Mouse (Mus musculus) stomach, embryonic 15.5 days (tissue): ENCODE data around the gene Ckap2l. TPM values are rescaled to one million over a fixed set of nuclear protein-coding genes. Genes with fewer than 3 reads are reported as not detected.
A peak's percentile ranks its signal among the peaks of the same experiment; 100 is the strongest.

Source experiments
- ATAC-seq: fragments of 200-750 bp; cut with Nextera tagmentation; 2 replicates; pipeline ENCODE4 v1.8.0; 2017; ENCODE audit warnings: low read depth, moderate number of reproducible peaks, moderate TSS enrichment; ENCODE audit not compliant: insufficient read depth, low FRiP score
- H3K27ac ChIP-seq: fragments of 300-500 bp; sonication (generic); 2 replicates; pipeline ENCODE4 v1.5.1; 2015; ENCODE audit warnings: mild to moderate bottlenecking, inconsistent platforms
- H3K27me3 ChIP-seq: fragments of 300-500 bp; sonication (generic); replicated peaks from 2 replicates; pipeline ENCODE4 v1.6.1; 2015; ENCODE audit warnings: inconsistent platforms
- H3K36me3 ChIP-seq: fragments of 300-500 bp; sonication (generic); 2 replicates; pipeline ENCODE4 v1.6.1; 2015; ENCODE audit warnings: inconsistent platforms
- H3K4me1 ChIP-seq: fragments of 300-500 bp; sonication (generic); 2 replicates; pipeline ENCODE4 v1.6.1; 2015; ENCODE audit warnings: inconsistent platforms
- H3K4me2 ChIP-seq: fragments of 300-500 bp; sonication (generic); 2 replicates; pipeline ENCODE4 v1.6.1; 2015; ENCODE audit warnings: mild to moderate bottlenecking, inconsistent platforms
- H3K4me3 ChIP-seq: fragments of 300-500 bp; sonication (generic); replicated peaks from 2 replicates; pipeline ENCODE4 v1.5.1; 2015; ENCODE audit warnings: inconsistent platforms
- H3K9ac ChIP-seq: fragments of 300-500 bp; sonication (generic); 2 replicates; pipeline ENCODE4 v1.6.1; 2015; ENCODE audit warnings: inconsistent platforms
- H3K9me3 ChIP-seq: fragments of 300-500 bp; sonication (generic); 2 replicates; pipeline ENCODE4 v1.6.1; 2016; ENCODE audit warnings: inconsistent platforms
- WGBS: fragments of 180-500 bp; shearing (Covaris S2); methylation state at CpG from one replicate; pipeline ENCODE4 v1.1.7; 2015; 5-methylcytosine and 5-hydroxymethylcytosine counted together
- polyA plus RNA-seq: library from polyadenylated mRNA; unstranded; fragments of >200 nt; fragmentation: Nextera tagmentation; extraction: Ambion mirVana; gene quantifications from 2 replicates; pipeline ENCODE4 v1.2.1, GENCODE M21; 2015

The Ckap2l gene
- polyA plus RNA-seq, result 32.7 and 35.4 TPM in 2 replicates

GRCm38 (mm10) chr2:129296671-129297588 is at the start of gene Ckap2l:
Ckap2l (minus strand) TSS chr2:129297212.
- peak within 1 kb of the TSS; percentile 71 for H3K4me3 ChIP-seq

GRCm38 (mm10) chr2:129338138-129338621 is 41.2 kb upstream of the Ckap2l start:
- no peak for ATAC-seq
- Histone ChIP-seq H3K27me3 (no peaks in the 10 kb centered on the region), H3K27ac (no peak overlapping the region), H3K4me3 (no peak overlapping the region), H3K36me3 (no peaks in the 10 kb centered on the region), H3K9ac (no peak overlapping the region), H3K9me3 (no peaks in the 10 kb centered on the region), H3K4me1 (0 out of 2 replicates have a peak, but pooled peaks cover 3% of the 10 kb centered on the region), H3K4me2 (no peak overlapping the region)
- WGBS, result 72% methylated on average over 6 of the region's 6 CpGs

More at GRCm38 (mm10) chr2:129296671-129297588, at the start of gene Ckap2l:
- H3K27ac ChIP-seq, result peak within 1 kb of the TSS; percentile 89
- peak within 1 kb of the TSS; percentile 60 for H3K9ac ChIP-seq
- H3K4me2 ChIP-seq, result peak within 1 kb of the TSS; percentile 72
- H3K9me3 ChIP-seq, result no peaks in the 10 kb centered on the region
- no peaks in the 10 kb centered on the region for H3K27me3 ChIP-seq
- H3K4me1 ChIP-seq, result peaks cover 15% of the 10 kb centered on the region
- ATAC-seq, result peak; percentile 100
- WGBS, result under 1% methylated on average over 50 of the region's 50 CpGs
- H3K36me3 ChIP-seq, result peaks cover 4% of the 10 kb centered on the region; the same call in 1 of the 2 replicates

- Histone ChIP-seq H3K4me3 (no peak overlapping the region), H3K36me3 (no peaks in the 10 kb centered on the region), H3K9me3 (no peaks in the 10 kb centered on the region), H3K9ac (no peak overlapping the region), H3K27me3 (no peaks in the 10 kb centered on the region), H3K27ac (no peak overlapping the region), H3K4me1 (0 out of 2 replicates have a peak, but pooled peaks cover 3% of the 10 kb centered on the region), H3K4me2 (no peak overlapping the region)
- no peak for ATAC-seq
- WGBS, result 49% methylated on average over 4 of the region's 4 CpGs
Measured at GRCm38 (mm10) chr2:129333471-129333870, 36.5 kb upstream of the Ckap2l start.

GRCm38 (mm10) chr2:129330540-129330939 is 33.5 kb upstream of the Ckap2l start:
- Histone ChIP-seq H3K27me3 (no peaks in the 10 kb centered on the region), H3K36me3 (no peaks in the 10 kb centered on the region), H3K27ac (no peak overlapping the region), H3K4me3 (no peak overlapping the region), H3K4me2 (no peak overlapping the region), H3K9me3 (no peaks in the 10 kb centered on the region), H3K9ac (no peak overlapping the region), H3K4me1 (0 out of 2 replicates have a peak, but pooled peaks cover 3% of the 10 kb centered on the region)
- no peak for ATAC-seq
- WGBS, result 76% methylated on average over 13 of the region's 13 CpGs

GRCm38 (mm10) chr2:129330024-129330423 is 33.0 kb upstream of the Ckap2l start:
- Histone ChIP-seq H3K9me3 (no peaks in the 10 kb centered on the region), H3K9ac (no peak overlapping the region), H3K4me1 (0 out of 2 replicates have a peak, but pooled peaks cover 3% of the 10 kb centered on the region), H3K27ac (no peak overlapping the region), H3K4me2 (no peak overlapping the region), H3K4me3 (no peak overlapping the region), H3K36me3 (no peaks in the 10 kb centered on the region), H3K27me3 (no peaks in the 10 kb centered on the region)
- ATAC-seq, result no peak
- 66% methylated on average over 7 of the region's 7 CpGs for WGBS

GRCm38 (mm10) chr2:129328238-129328637 is 31.2 kb upstream of the Ckap2l start:
- Histone ChIP-seq H3K9me3 (no peaks in the 10 kb centered on the region), H3K27ac (no peak overlapping the region), H3K4me1 (no peaks in the 10 kb centered on the region), H3K27me3 (no peaks in the 10 kb centered on the region), H3K36me3 (no peaks in the 10 kb centered on the region), H3K4me3 (no peak overlapping the region), H3K4me2 (no peak overlapping the region), H3K9ac (no peak overlapping the region)
- WGBS, result 87% methylated on average over 4 of the region's 4 CpGs
- no peak for ATAC-seq

GRCm38 (mm10) chr2:129324216-129324615 is 27.2 kb upstream of the Ckap2l start:
- no peaks in the 10 kb centered on the region for H3K27me3 ChIP-seq
- H3K9ac ChIP-seq, result no peak overlapping the region
- H3K4me1 ChIP-seq, result no peaks in the 10 kb centered on the region
- ATAC-seq, result no peak
- no peak overlapping the region for H3K4me2 ChIP-seq
- no peaks in the 10 kb centered on the region for H3K9me3 ChIP-seq
- H3K4me3 ChIP-seq, result no peak overlapping the region
- no peak overlapping the region for H3K27ac ChIP-seq
- 75% methylated on average over 3 of the region's 3 CpGs for WGBS
- H3K36me3 ChIP-seq, result no peaks in the 10 kb centered on the region

- Histone ChIP-seq H3K9ac (no peak overlapping the region), H3K4me1 (no peaks in the 10 kb centered on the region), H3K9me3 (no peaks in the 10 kb centered on the region), H3K4me3 (no peak overlapping the region), H3K27me3 (no peaks in the 10 kb centered on the region), H3K4me2 (no peak overlapping the region), H3K36me3 (no peaks in the 10 kb centered on the region), H3K27ac (no peak overlapping the region)
- 57% methylated on average over 1 of the region's 1 CpGs for WGBS
- 0 out of 2 replicates have a peak, but pooled peaks have one; percentile 27 for ATAC-seq
Measured at GRCm38 (mm10) chr2:129322117-129322635, 25.2 kb upstream of the Ckap2l start.

GRCm38 (mm10) chr2:129320033-129320605 is 23.1 kb upstream of the Ckap2l start:
- H3K9me3 ChIP-seq, result no peaks in the 10 kb centered on the region
- ATAC-seq, result no peak
- H3K27ac ChIP-seq, result no peak overlapping the region
- no peak overlapping the region for H3K4me3 ChIP-seq
- H3K4me2 ChIP-seq, result no peak overlapping the region
- H3K36me3 ChIP-seq, result no peaks in the 10 kb centered on the region
- H3K4me1 ChIP-seq, result no peaks in the 10 kb centered on the region
- WGBS, result 75% methylated on average over 8 of the region's 8 CpGs
- no peaks in the 10 kb centered on the region for H3K27me3 ChIP-seq
- H3K9ac ChIP-seq, result no peak overlapping the region

GRCm38 (mm10) chr2:129315831-129316230 is 18.8 kb upstream of the Ckap2l start:
- no peak overlapping the region for H3K4me3 ChIP-seq
- WGBS, result 71% methylated on average over 4 of the region's 4 CpGs

GRCm38 (mm10) chr2:129314880-129315279 is 17.9 kb upstream of the Ckap2l start:
- no peaks in the 10 kb centered on the region for H3K9me3 ChIP-seq
- H3K9ac ChIP-seq, result no peak overlapping the region
- 75% methylated on average over 6 of the region's 6 CpGs for WGBS
- H3K4me2 ChIP-seq, result no peak overlapping the region
- H3K36me3 ChIP-seq, result no peaks in the 10 kb centered on the region
- no peak overlapping the region for H3K4me3 ChIP-seq
- ATAC-seq, result no peak
- H3K4me1 ChIP-seq, result no peaks in the 10 kb centered on the region
- no peaks in the 10 kb centered on the region for H3K27me3 ChIP-seq
- H3K27ac ChIP-seq, result no peak overlapping the region

More at GRCm38 (mm10) chr2:129315831-129316230, 18.8 kb upstream of the Ckap2l start:
- Histone ChIP-seq H3K4me2 (no peak overlapping the region), H3K27me3 (no peaks in the 10 kb centered on the region), H3K36me3 (no peaks in the 10 kb centered on the region), H3K27ac (no peak overlapping the region), H3K9me3 (no peaks in the 10 kb centered on the region), H3K4me1 (no peaks in the 10 kb centered on the region), H3K9ac (no peak overlapping the region)
- ATAC-seq, result no peak

- Histone ChIP-seq H3K4me3 (no peak overlapping the region), H3K4me2 (no peak overlapping the region), H3K4me1 (no peaks in the 10 kb centered on the region), H3K36me3 (no peaks in the 10 kb centered on the region), H3K9ac (no peak overlapping the region), H3K9me3 (no peaks in the 10 kb centered on the region), H3K27ac (no peak overlapping the region), H3K27me3 (no peaks in the 10 kb centered on the region)
- 87% methylated on average over 1 of the region's 1 CpGs for WGBS
- ATAC-seq, result no peak
Measured at GRCm38 (mm10) chr2:129313934-129314333, 16.9 kb upstream of the Ckap2l start.
